Mouse (Mus musculus): Measurements from ENCODE around the gene Eml1. TPM values are rescaled to one million over a fixed set of nuclear protein-coding genes. Genes with fewer than 3 reads are reported as not detected.
A peak's percentile ranks its signal among the peaks of the same experiment; 100 is the strongest.

The Eml1 gene
- polyA plus RNA-seq, 1 experiment from 2014 or later, result 65.7 TPM

GRCm38 (mm10) chr12:108352371-108353136 is 18.2 kb upstream of the Eml1 start:
- Histone ChIP-seq H3K9ac (replicated peaks) (peak overlapping the region; percentile 22; the same call in 1 of the 2 replicates), H3K4me2 (replicated peaks) (peak overlapping the region; percentile 45), H3K4me3 (peak overlapping the region; percentile 23), H3K9me3 (no peaks in the 10 kb centered on the region), H3K36me3 (no peaks in the 10 kb centered on the region), H3K27me3 (no peaks in the 10 kb centered on the region; the same call in 1 of the 2 replicates), H3K4me1 (peaks cover 7% of the 10 kb centered on the region; the same call in 1 of the 2 replicates), H3K27ac (replicated peaks) (no peak overlapping the region)
- ATAC-seq (replicated peaks), result peak; percentile 46; the same call in 1 of the 2 replicates
- 12% methylated on average over 35 of the region's 35 CpGs for WGBS

GRCm38 (mm10) chr12:108354284-108354683 is 16.5 kb upstream of the Eml1 start:
- H3K4me1 ChIP-seq, result peaks cover 7% of the 10 kb centered on the region; the same call in 1 of the 2 replicates

GRCm38 (mm10) chr12:108355271-108355670 is 15.5 kb upstream of the Eml1 start:
- Histone ChIP-seq H3K36me3 (no peaks in the 10 kb centered on the region), H3K4me3 (no peak overlapping the region), H3K9ac (replicated peaks) (no peak overlapping the region), H3K27me3 (no peaks in the 10 kb centered on the region; the same call in 1 of the 2 replicates), H3K27ac (replicated peaks) (no peak overlapping the region), H3K4me1 (peaks cover 7% of the 10 kb centered on the region; the same call in 1 of the 2 replicates), H3K4me2 (replicated peaks) (no peak overlapping the region), H3K9me3 (no peaks in the 10 kb centered on the region)
- 94% methylated on average over 1 of the region's 1 CpGs for WGBS
- no peak for ATAC-seq (replicated peaks)

More at GRCm38 (mm10) chr12:108354284-108354683, 16.5 kb upstream of the Eml1 start:
- Histone ChIP-seq H3K9ac (replicated peaks) (no peak overlapping the region), H3K27me3 (no peaks in the 10 kb centered on the region; the same call in 1 of the 2 replicates), H3K4me3 (no peak overlapping the region), H3K36me3 (no peaks in the 10 kb centered on the region), H3K4me2 (replicated peaks) (no peak overlapping the region), H3K27ac (replicated peaks) (no peak overlapping the region), H3K9me3 (no peaks in the 10 kb centered on the region)
- ATAC-seq (replicated peaks), result no peak
- WGBS, result 70% methylated on average over 2 of the region's 2 CpGs

GRCm38 (mm10) chr12:108355986-108356385 is 14.8 kb upstream of the Eml1 start:
- peaks cover 7% of the 10 kb centered on the region; the same call in 1 of the 2 replicates for H3K4me1 ChIP-seq
- no peak overlapping the region for H3K9ac ChIP-seq (replicated peaks)
- H3K9me3 ChIP-seq, result no peaks in the 10 kb centered on the region
- no peaks in the 10 kb centered on the region for H3K36me3 ChIP-seq
- no peak overlapping the region for H3K4me3 ChIP-seq
- no peak overlapping the region for H3K4me2 ChIP-seq (replicated peaks)
- no peaks in the 10 kb centered on the region; the same call in 1 of the 2 replicates for H3K27me3 ChIP-seq
- no peak for ATAC-seq (replicated peaks)
- no peak overlapping the region for H3K27ac ChIP-seq (replicated peaks)

- peaks cover 5% of the 10 kb centered on the region for H3K4me1 ChIP-seq
- H3K9ac ChIP-seq (replicated peaks), result no peak overlapping the region
- ATAC-seq (replicated peaks), result peak; percentile 84
- no peak overlapping the region for H3K4me2 ChIP-seq (replicated peaks)
- no peak overlapping the region for H3K4me3 ChIP-seq
- H3K27ac ChIP-seq (replicated peaks), result no peak overlapping the region
- no peaks in the 10 kb centered on the region for H3K27me3 ChIP-seq
- H3K9me3 ChIP-seq, result no peaks in the 10 kb centered on the region
- 3% methylated on average over 5 of the region's 5 CpGs for WGBS
- H3K36me3 ChIP-seq, result no peaks in the 10 kb centered on the region
These were observed 7.0 kb upstream of the Eml1 start for GRCm38 (mm10) chr12:108363796-108364195.

- Histone ChIP-seq H3K27ac (replicated peaks) (no peak overlapping the region), H3K36me3 (no peaks in the 10 kb centered on the region), H3K27me3 (no peaks in the 10 kb centered on the region), H3K9ac (replicated peaks) (no peak overlapping the region), H3K9me3 (no peaks in the 10 kb centered on the region), H3K4me1 (peaks cover 5% of the 10 kb centered on the region), H3K4me2 (replicated peaks) (no peak overlapping the region), H3K4me3 (no peak overlapping the region)
- WGBS, result 16% methylated on average over 3 of the region's 3 CpGs
- no peak; the same call in 1 of the 2 replicates for ATAC-seq (replicated peaks)
These were observed 5.4 kb upstream of the Eml1 start for GRCm38 (mm10) chr12:108365340-108365739.

GRCm38 (mm10) chr12:108365868-108366267 is 4.9 kb upstream of the Eml1 start:
- no peak overlapping the region for H3K27ac ChIP-seq (replicated peaks)
- ATAC-seq (replicated peaks), result no peak
- H3K9ac ChIP-seq (replicated peaks), result no peak overlapping the region
- H3K9me3 ChIP-seq, result no peaks in the 10 kb centered on the region
- no peaks in the 10 kb centered on the region for H3K36me3 ChIP-seq
- H3K4me1 ChIP-seq, result peaks cover 5% of the 10 kb centered on the region
- no peak overlapping the region for H3K4me3 ChIP-seq
- WGBS, result 71% methylated on average over 7 of the region's 7 CpGs
- no peak overlapping the region for H3K4me2 ChIP-seq (replicated peaks)
- no peaks in the 10 kb centered on the region for H3K27me3 ChIP-seq

- H3K36me3 ChIP-seq, result no peaks in the 10 kb centered on the region
- H3K4me3 ChIP-seq, result no peak overlapping the region
- H3K27me3 ChIP-seq, result no peaks in the 10 kb centered on the region
- no peak overlapping the region for H3K9ac ChIP-seq (replicated peaks)
- no peak overlapping the region for H3K4me2 ChIP-seq (replicated peaks)
- ATAC-seq (replicated peaks), result no peak
- H3K9me3 ChIP-seq, result no peaks in the 10 kb centered on the region
- 71% methylated on average over 2 of the region's 2 CpGs for WGBS
- H3K4me1 ChIP-seq, result peaks cover 5% of the 10 kb centered on the region
- H3K27ac ChIP-seq (replicated peaks), result no peak overlapping the region
These were observed 2.8 kb upstream of the Eml1 start for GRCm38 (mm10) chr12:108367909-108368308.

- Histone ChIP-seq H3K36me3 (no peaks in the 10 kb centered on the region), H3K4me2 (replicated peaks) (no peak overlapping the region), H3K27ac (replicated peaks) (no peak overlapping the region), H3K4me3 (no peak overlapping the region), H3K9me3 (no peaks in the 10 kb centered on the region), H3K9ac (replicated peaks) (no peak overlapping the region), H3K27me3 (no peaks in the 10 kb centered on the region), H3K4me1 (peaks cover 4% of the 10 kb centered on the region)
- WGBS, result 63% methylated on average over 5 of the region's 5 CpGs
- ATAC-seq (replicated peaks), result no peak
These were observed 1.8 kb upstream of the Eml1 start for GRCm38 (mm10) chr12:108368921-108369320.

GRCm38 (mm10) chr12:108371429-108371765 is 640 bp downstream of the Eml1 start:
- Histone ChIP-seq H3K4me1 (no peaks in the 10 kb centered on the region), H3K27ac (replicated peaks) (no peak overlapping the region), H3K36me3 (no peaks in the 10 kb centered on the region), H3K27me3 (no peaks in the 10 kb centered on the region), H3K9me3 (no peaks in the 10 kb centered on the region), H3K4me3 (no peak overlapping the region), H3K9ac (replicated peaks) (no peak overlapping the region), H3K4me2 (replicated peaks) (no peak overlapping the region)
- 78% methylated on average over 6 of the region's 6 CpGs for WGBS
- ATAC-seq (replicated peaks), result no peak

GRCm38 (mm10) chr12:108372241-108372640 is 1.5 kb downstream of the Eml1 start:
- no peaks in the 10 kb centered on the region for H3K27me3 ChIP-seq
- no peak overlapping the region for H3K4me3 ChIP-seq
- no peak overlapping the region for H3K4me2 ChIP-seq (replicated peaks)
- no peaks in the 10 kb centered on the region for H3K9me3 ChIP-seq
- H3K4me1 ChIP-seq, result no peaks in the 10 kb centered on the region
- WGBS, result 65% methylated on average over 17 of the region's 17 CpGs
- H3K9ac ChIP-seq (replicated peaks), result no peak overlapping the region
- no peaks in the 10 kb centered on the region for H3K36me3 ChIP-seq
- H3K27ac ChIP-seq (replicated peaks), result no peak overlapping the region
- no peak for ATAC-seq (replicated peaks)

- H3K27ac ChIP-seq (replicated peaks), result no peak overlapping the region
- H3K4me2 ChIP-seq (replicated peaks), result no peak overlapping the region
- no peaks in the 10 kb centered on the region for H3K36me3 ChIP-seq
- H3K9me3 ChIP-seq, result no peaks in the 10 kb centered on the region
- no peaks in the 10 kb centered on the region for H3K27me3 ChIP-seq
- 80% methylated on average over 9 of the region's 9 CpGs for WGBS
- H3K4me1 ChIP-seq, result no peaks in the 10 kb centered on the region
- no peak overlapping the region for H3K9ac ChIP-seq (replicated peaks)
- no peak for ATAC-seq (replicated peaks)
- H3K4me3 ChIP-seq, result no peak overlapping the region
These were observed 2.9 kb downstream of the Eml1 start for GRCm38 (mm10) chr12:108373611-108374010.

GRCm38 (mm10) chr12:108374689-108375088 is 3.9 kb downstream of the Eml1 start:
- Histone ChIP-seq H3K4me3 (no peak overlapping the region), H3K36me3 (no peaks in the 10 kb centered on the region), H3K4me1 (no peaks in the 10 kb centered on the region), H3K4me2 (replicated peaks) (no peak overlapping the region), H3K27ac (replicated peaks) (no peak overlapping the region), H3K27me3 (no peaks in the 10 kb centered on the region), H3K9ac (replicated peaks) (no peak overlapping the region), H3K9me3 (no peaks in the 10 kb centered on the region)
- 84% methylated on average over 8 of the region's 8 CpGs for WGBS
- no peak for ATAC-seq (replicated peaks)
